In the genomic region with DNA sequence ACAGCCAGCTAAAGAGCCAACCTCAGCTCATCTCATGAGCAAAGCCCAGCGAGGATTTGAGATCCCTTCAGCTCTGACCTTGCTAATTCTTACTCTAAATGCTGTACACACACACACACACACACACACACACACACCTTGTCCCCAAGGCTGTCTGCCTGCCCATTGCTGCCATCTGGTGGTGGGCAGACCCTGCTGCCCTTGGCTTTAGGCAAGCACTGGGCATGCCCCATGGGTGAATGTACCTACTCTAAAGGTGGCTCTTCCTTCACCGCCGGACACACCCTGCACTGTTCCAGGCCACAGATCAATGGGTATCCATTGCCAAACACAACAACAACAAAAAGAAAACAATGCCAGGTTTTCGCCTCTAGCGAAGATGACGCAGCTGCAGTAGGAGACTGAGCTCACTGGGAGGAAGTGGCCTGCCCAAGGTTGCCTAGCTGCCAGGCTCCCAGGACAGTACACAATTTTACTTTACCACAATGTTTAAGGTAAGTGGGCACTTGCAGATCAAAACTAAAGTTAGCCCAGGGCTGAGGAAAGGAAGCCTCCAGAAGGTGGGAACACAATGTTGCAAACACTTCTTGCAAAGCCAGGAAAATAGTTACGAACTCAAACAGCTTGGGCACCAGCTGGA, we compare ENCODE assay signal across 9 mouse cellular contexts. TPM values are rescaled to one million over a fixed set of nuclear protein-coding genes. Genes with fewer than 3 reads are reported as not detected.
DNase-seq lines count a peak whose midpoint lies in the region; TF ChIP-seq lines count a peak whose summit lies in the region.
"Had no signal": no experiment of that assay in that cellular context is flagged by ENCODE, and none has a peak within 500 bp of the region (broad histone marks: within the 10 kb centered on the region; RNA-seq: fewer than 3 reads in every experiment).

No protein-coding gene starts in this region.

- TF ChIP-seq CTCF in layer of hippocampus, adult 2 months (conservative IDR thresholded peaks at IDR 0.05) = peak; percentile 91

- no peak overlapping the region for H3K4me3 ChIP-seq in layer of hippocampus, adult 2 months
- H3K4me3 ChIP-seq: erythroblast, embryonic 14.5 days had no signal

- H3K27ac ChIP-seq in layer of hippocampus, adult 2 months = peak overlapping the region; percentile 65; the same call in 1 of the 2 replicates

- intact Hi-C loops in heart, postnatal 10 days (cut with DNase I) = loop anchor here (1.0 to 5.0 kb wide), 4 partner anchors 72 to 509 kb away; no protein-coding TSS in a partner anchor

- peak; percentile 96 for DNase-seq in A20 (ENCODE audit: low read depth, low spot score)
- peak; percentile 58 for DNase-seq in adipocyte (ENCODE audit: low spot score)
- peak; percentile 77 for DNase-seq in embryo, embryonic 10 days (ENCODE audit: low spot score)
- DNase-seq in heart, postnatal 10 days = peak; percentile 79 to 86
- DNase-seq in layer of hippocampus, adult 2 months (ENCODE audit: low spot score in 2 of 2) = peak; percentile 66 to 85
- peak; percentile 84 for DNase-seq in lung, postnatal 10 days
- DNase-seq in ovary, postnatal 10 days (ENCODE audit: low spot score) = peak; percentile 20
- DNase-seq in thymus, postnatal 10 days (ENCODE audit: low spot score in 2 of 2) = peak; percentile 68 to 82

RNA-seq across cellular contexts. Expression of a gene that starts 33.1 kb away (rescaled TPM):
- total RNA-seq in heart, postnatal 10 days (2021) = 1 to 10 TPM; 5.6 to 6.5 TPM
- total RNA-seq in layer of hippocampus, adult 2 months (2021) = 10 to 100 TPM; 47.3 to 54.1 TPM

Comparison
In these comparisons a context has a peak if more than half of its experiments do, and no peak if none do; other contexts are left out.
1. DNase-seq: peak in every context shown above with its lines; median percentile 96 in A20; 84 in lung, postnatal 10 days; 82 in heart, postnatal 10 days; 77 in embryo, embryonic 10 days; 76 in layer of hippocampus, adult 2 months; 75 in thymus, postnatal 10 days; 58 in adipocyte; 20 in ovary, postnatal 10 days.
2. RNA of a gene that starts 33.1 kb away (total RNA-seq): 47.3 to 54.1 TPM in layer of hippocampus, adult 2 months; 5.6 to 6.5 TPM in heart, postnatal 10 days; every median in the first group is over 4 times any median in the second.